ENCODE assay signal across 9 mouse cellular contexts in the genomic region with DNA sequence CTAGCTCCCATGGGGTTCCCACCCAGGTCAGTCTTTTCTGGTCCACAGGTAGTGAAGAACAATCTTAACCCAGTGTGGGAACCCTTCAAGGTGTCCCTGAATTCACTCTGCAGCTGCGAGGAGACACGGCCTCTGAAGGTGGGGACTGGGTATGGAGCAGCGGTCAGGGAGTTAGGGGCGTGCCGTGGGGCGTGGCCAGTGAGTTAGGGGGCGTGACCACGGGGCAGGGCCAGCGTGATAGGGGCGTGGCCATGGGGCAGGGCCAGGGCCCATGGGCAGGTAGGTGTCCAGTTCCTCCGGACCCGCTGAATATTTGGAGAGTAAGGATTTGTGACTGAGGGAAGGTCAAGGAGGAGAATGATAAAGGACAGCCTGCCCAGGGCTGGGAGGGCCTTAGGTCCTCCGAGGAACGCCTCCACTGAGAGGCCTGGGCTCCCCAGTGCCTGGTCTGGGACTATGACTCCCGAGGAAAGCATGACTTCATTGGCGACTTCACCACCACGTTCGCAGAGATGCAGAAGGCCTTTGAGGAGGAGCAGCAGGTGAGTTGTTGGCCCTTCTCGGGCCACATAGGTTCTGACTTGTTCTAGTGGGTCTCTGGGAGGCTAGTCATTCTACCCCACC. TPM values are rescaled to one million over a fixed set of nuclear protein-coding genes. Genes with fewer than 3 reads are reported as not detected.
DNase-seq lines count a peak whose midpoint lies in the region; ATAC-seq and TF ChIP-seq lines count a peak whose summit lies in the region.
"Had no signal": no experiment of that assay in that cellular context is flagged by ENCODE, and none has a peak within 500 bp of the region (broad histone marks: within the 10 kb centered on the region; RNA-seq: fewer than 3 reads in every experiment).

No protein-coding gene starts in this region.

- H3K27me3 ChIP-seq in heart, embryonic 14.5 days (ENCODE audit: control insufficient read depth, insufficient read depth, low read length) = peaks cover 16% of the 10 kb centered on the region
- no peaks in the 10 kb centered on the region for H3K27me3 ChIP-seq in heart, adult 2 months (ENCODE audit: control insufficient read depth, insufficient read depth, low read length)
- H3K27me3 ChIP-seq in liver, embryonic 13.5 days = peaks cover 50% of the 10 kb centered on the region
- H3K27me3 ChIP-seq in stomach, embryonic 15.5 days (replicated peaks) = no peaks in the 10 kb centered on the region; the same call in 1 of the 2 replicates

- no peak for TF ChIP-seq CTCF in heart, adult 2 months (IDR thresholded peaks at IDR 0.05)

- DNase-seq in heart, adult 2 months = no peak
- peak; percentile 54 for DNase-seq in R1 (ENCODE audit: low read depth, low spot score)
- DNase-seq in induced T-regulatory cell, adult 2 months (ENCODE audit: low read depth) = peak; percentile 37
- peak; percentile 50 for DNase-seq in liver, embryonic 13.5 days
- no peak for DNase-seq in frontal cortex, postnatal 14 days (ENCODE audit: low spot score in 2 of 2)

- no peak overlapping the region for H3K9ac ChIP-seq in heart, embryonic 14.5 days (ENCODE audit: low read length)
- no peak overlapping the region for H3K9ac ChIP-seq in heart, adult 2 months (ENCODE audit: low read depth, low read length)
- no peak overlapping the region for H3K9ac ChIP-seq in liver, embryonic 13.5 days
- no peak overlapping the region for H3K9ac ChIP-seq in stomach, embryonic 15.5 days

- no peak overlapping the region for H3K4me3 ChIP-seq in heart, embryonic 14.5 days (ENCODE audit: control insufficient read depth in 1 of 2, insufficient read depth in 1 of 2, low read depth in 1 of 2, low read length in 2 of 2)
- H3K4me3 ChIP-seq in heart, adult 2 months = no peak overlapping the region
- H3K4me3 ChIP-seq in liver, embryonic 13.5 days (replicated peaks) = no peak overlapping the region
- no peak overlapping the region for H3K4me3 ChIP-seq in stomach, embryonic 15.5 days (replicated peaks)

- peak overlapping the region; percentile 18; the same call in 1 of the 2 replicates for H3K4me2 ChIP-seq in heart, embryonic 14.5 days (ENCODE audit: low read length)
- peak overlapping the region; percentile 10; the same call in 1 of the 2 replicates for H3K4me2 ChIP-seq in liver, embryonic 13.5 days
- H3K4me2 ChIP-seq in stomach, embryonic 15.5 days = peak overlapping the region; percentile 17; the same call in 1 of the 2 replicates

- 0 out of 2 replicates have a peak, but pooled peaks have one; percentile 36 for ATAC-seq in heart, embryonic 14.5 days (ENCODE audit: insufficient number of reproducible peaks, insufficient read depth, low FRiP score, low read depth)
- ATAC-seq in liver, embryonic 13.5 days (ENCODE audit: low read depth) = peak; percentile 70
- peak; percentile 71 for ATAC-seq in stomach, embryonic 15.5 days (ENCODE audit: insufficient read depth, low FRiP score, low read depth)
- ATAC-seq in cerebellum, adult (ENCODE audit: insufficient number of reproducible peaks, low FRiP score, low TSS enrichment) = no peak

- H3K36me3 ChIP-seq in heart, embryonic 14.5 days (ENCODE audit: control insufficient read depth, insufficient read depth, low read length) = no peaks in the 10 kb centered on the region
- H3K36me3 ChIP-seq in heart, adult 2 months (ENCODE audit: control insufficient read depth, insufficient read depth, low read length) = no peaks in the 10 kb centered on the region
- no peaks in the 10 kb centered on the region for H3K36me3 ChIP-seq in liver, embryonic 13.5 days
- H3K36me3 ChIP-seq in stomach, embryonic 15.5 days = no peaks in the 10 kb centered on the region

- WGBS in heart, embryonic 14.5 days = 8% methylated on average over 19 of the region's 19 CpGs
- WGBS in heart, adult 2 months = 19% methylated on average over 19 of the region's 19 CpGs
- WGBS in liver, embryonic 13.5 days (ENCODE audit: insufficient replicate concordance) = 9% methylated on average over 19 of the region's 19 CpGs
- 9% methylated on average over 19 of the region's 19 CpGs for WGBS in stomach, embryonic 15.5 days

- H3K27ac ChIP-seq in heart, embryonic 14.5 days (replicated peaks in 1 of 2; ENCODE audit: control insufficient read depth in 1 of 2, insufficient read depth in 1 of 2, low read depth in 2 of 2, low read length in 2 of 2) = no peak overlapping the region
- H3K27ac ChIP-seq in heart, adult 2 months = no peak overlapping the region
- H3K27ac ChIP-seq in liver, embryonic 13.5 days = no peak overlapping the region
- H3K27ac ChIP-seq in stomach, embryonic 15.5 days = no peak overlapping the region
- H3K27ac ChIP-seq: macrophage had no signal

- TF ChIP-seq POLR2A in heart, adult 2 months (IDR thresholded peaks at IDR 0.05; ENCODE audit: insufficient read depth, low read depth, low read length) = no peak

- no peak for TF ChIP-seq EP300 in heart, adult 2 months (IDR thresholded peaks at IDR 0.05; ENCODE audit: insufficient read depth, low read depth, low read length)

- H3K9me3 ChIP-seq in heart, embryonic 14.5 days (ENCODE audit: control insufficient read depth, low read length) = no peaks in the 10 kb centered on the region
- no peaks in the 10 kb centered on the region for H3K9me3 ChIP-seq in liver, embryonic 13.5 days (replicated peaks)
- no peaks in the 10 kb centered on the region for H3K9me3 ChIP-seq in stomach, embryonic 15.5 days

- H3K79me2 ChIP-seq in heart, adult 2 months (replicated peaks; ENCODE audit: control insufficient read depth, insufficient read depth, low read length) = no peaks in the 10 kb centered on the region

- intact Hi-C loops in heart, adult 2 months (cut with DNase I) = no loop called here

- H3K4me1 ChIP-seq in heart, embryonic 14.5 days (ENCODE audit: control insufficient read depth in 2 of 2, insufficient read depth in 2 of 2, low read length in 2 of 2) = peaks cover 5 to 12% of the 10 kb centered on the region in 2 experiments; a peak in 1 of 4 replicates
- peaks cover 2% of the 10 kb centered on the region; the same call in 1 of the 2 replicates for H3K4me1 ChIP-seq in heart, adult 2 months (ENCODE audit: control insufficient read depth, insufficient read depth, low read length)
- H3K4me1 ChIP-seq in liver, embryonic 13.5 days (replicated peaks) = peaks cover 9% of the 10 kb centered on the region
- 0 out of 2 replicates have a peak, but pooled peaks cover 6% of the 10 kb centered on the region for H3K4me1 ChIP-seq in stomach, embryonic 15.5 days

RNA-seq across cellular contexts. Expression of a gene that starts 9.1 kb away (rescaled TPM):
- polyA plus RNA-seq in heart, embryonic 14.5 days (2014; fragmentation: Nextera tagmentation; extraction: Ambion mirVana) = 0.08 and 0.14 TPM in 2 replicates
- under 1 TPM; 0.18 to 0.91 TPM for total RNA-seq in heart, adult 2 months (2021)
- polyA plus RNA-seq in heart, adult 2 months (2012; rRNA removed) = 0.91 and 1.7 TPM in 2 replicates
- 1.2 TPM in 2 replicates for polyA plus RNA-seq in liver, embryonic 13.5 days (2015; fragmentation: Nextera tagmentation; extraction: Ambion mirVana)
- 2.0 and 2.3 TPM in 2 replicates for polyA plus RNA-seq in stomach, embryonic 15.5 days (2015; fragmentation: Nextera tagmentation; extraction: Ambion mirVana)
- polyA plus RNA-seq: macrophage had no signal

RNA-seq across cellular contexts. Expression of a gene that starts 24.2 kb away (rescaled TPM):
- polyA plus RNA-seq in heart, embryonic 14.5 days (2014; fragmentation: Nextera tagmentation; extraction: Ambion mirVana) = 1,025 and 1,098 TPM in 2 replicates
- total RNA-seq in heart, adult 2 months (2021) = 100 to 1,000 TPM; 418 to 463 TPM
- polyA plus RNA-seq in heart, adult 2 months (2012; rRNA removed) = 440 and 616 TPM in 2 replicates
- 1,172 and 1,189 TPM in 2 replicates for polyA plus RNA-seq in liver, embryonic 13.5 days (2015; fragmentation: Nextera tagmentation; extraction: Ambion mirVana)
- 1,122 and 1,488 TPM in 2 replicates for polyA plus RNA-seq in stomach, embryonic 15.5 days (2015; fragmentation: Nextera tagmentation; extraction: Ambion mirVana)

RNA-seq across cellular contexts. Expression of a gene that starts 31.8 kb away (rescaled TPM):
- 4.3 and 6.0 TPM in 2 replicates for polyA plus RNA-seq in heart, embryonic 14.5 days (2014; fragmentation: Nextera tagmentation; extraction: Ambion mirVana)
- total RNA-seq in heart, adult 2 months (2021) = under 1 TPM; 0.27 to 0.91 TPM
- 2.3 and 5.3 TPM in 2 replicates for polyA plus RNA-seq in heart, adult 2 months (2012; rRNA removed)
- 1.0 and 1.3 TPM in 2 replicates for polyA plus RNA-seq in liver, embryonic 13.5 days (2015; fragmentation: Nextera tagmentation; extraction: Ambion mirVana)
- polyA plus RNA-seq in stomach, embryonic 15.5 days (2015; fragmentation: Nextera tagmentation; extraction: Ambion mirVana) = 14.2 and 15.6 TPM in 2 replicates
- polyA plus RNA-seq: macrophage had no signal

RNA-seq across cellular contexts. Expression of a gene that starts 59.7 kb away (rescaled TPM):
- 4.0 and 4.2 TPM in 2 replicates for polyA plus RNA-seq in heart, embryonic 14.5 days (2014; fragmentation: Nextera tagmentation; extraction: Ambion mirVana)
- total RNA-seq in heart, adult 2 months (2021) = 10 to 100 TPM; 35.4 to 55.0 TPM
- polyA plus RNA-seq in heart, adult 2 months (2012; rRNA removed) = 80.1 and 103 TPM in 2 replicates
- polyA plus RNA-seq in liver, embryonic 13.5 days (2015; fragmentation: Nextera tagmentation; extraction: Ambion mirVana) = 0.14 and 0.24 TPM in 2 replicates
- 2.0 and 3.9 TPM in 2 replicates for polyA plus RNA-seq in stomach, embryonic 15.5 days (2015; fragmentation: Nextera tagmentation; extraction: Ambion mirVana)
- polyA plus RNA-seq: macrophage had no signal

Comparison
In these comparisons a context has a peak if more than half of its experiments do, and no peak if none do; other contexts are left out.
1. DNase-seq: peak in R1 (single experiment), induced T-regulatory cell, adult 2 months (single experiment) and liver, embryonic 13.5 days (single experiment); none in heart, adult 2 months (0 of 2) and frontal cortex, postnatal 14 days (0 of 2).
2. Peak in every context shown above with its lines, with median percentiles within 50 percentile points of each other: H3K4me2 ChIP-seq.